Mouse (Mus musculus) limb, embryonic 15.5 days (tissue): ENCODE measurements around the gene Ikzf1. TPM values are rescaled to one million over a fixed set of nuclear protein-coding genes. Genes with fewer than 3 reads are reported as not detected.
A peak's percentile ranks its signal among the peaks of the same experiment; 100 is the strongest.

ENCODE experiments used
- ATAC-seq: fragments of 200-750 bp; cut with Nextera tagmentation; 2 replicates; pipeline ENCODE4 v1.8.0; 2017; ENCODE audit warnings: low read depth, moderate TSS enrichment; ENCODE audit not compliant: insufficient number of reproducible peaks, low FRiP score, low TSS enrichment
- H3K27ac ChIP-seq: fragments of 300-500 bp; sonication (generic); 2 replicates; pipeline ENCODE4 v1.5.1; 2015; ENCODE audit warnings: moderate library complexity, mild to moderate bottlenecking, inconsistent platforms
- H3K27me3 ChIP-seq: fragments of 300-500 bp; sonication (generic); 2 replicates; pipeline ENCODE4 v1.6.1; 2015; ENCODE audit warnings: inconsistent platforms
- H3K36me3 ChIP-seq: fragments of 300-500 bp; sonication (generic); 2 replicates; pipeline ENCODE4 v1.6.1; 2015; ENCODE audit warnings: inconsistent platforms
- H3K4me1 ChIP-seq: fragments of 300-500 bp; sonication (generic); 2 replicates; pipeline ENCODE4 v1.6.1; 2015; ENCODE audit warnings: inconsistent platforms
- H3K4me2 ChIP-seq: fragments of 300-500 bp; sonication (generic); 2 replicates; pipeline ENCODE4 v1.6.1; 2015; ENCODE audit warnings: mild to moderate bottlenecking, inconsistent platforms
- H3K4me3 ChIP-seq: fragments of 300-500 bp; sonication (generic); 2 replicates; pipeline ENCODE4 v1.5.1; 2015; ENCODE audit warnings: mild to moderate bottlenecking, inconsistent platforms
- H3K9ac ChIP-seq: fragments of 300-500 bp; sonication (generic); 2 replicates; pipeline ENCODE4 v1.6.1; 2015; ENCODE audit warnings: inconsistent platforms
- H3K9me3 ChIP-seq: fragments of 300-500 bp; sonication (generic); 2 replicates; pipeline ENCODE4 v1.6.1; 2016; ENCODE audit warnings: inconsistent platforms
- WGBS: fragments of 180-500 bp; shearing (Covaris S2); methylation state at CpG from one replicate; pipeline ENCODE4 v1.1.7; 2015; 5-methylcytosine and 5-hydroxymethylcytosine counted together
- polyA plus RNA-seq: library from polyadenylated mRNA; unstranded; fragments of >200 nt; fragmentation: Nextera tagmentation; extraction: Ambion mirVana; gene quantifications from 2 replicates; pipeline ENCODE4 v1.2.1, GENCODE M21; 2015

Gene Ikzf1
- polyA plus RNA-seq, 1 experiment from 2014 or later = 2.5 TPM

- Histone ChIP-seq H3K27ac (peak overlapping the region; percentile 99), H3K36me3 (peaks cover 8% of the 10 kb centered on the region; the same call in 1 of the 2 replicates), H3K9ac (peak overlapping the region; percentile 68), H3K9me3 (no peaks in the 10 kb centered on the region), H3K4me2 (peak overlapping the region; percentile 86), H3K4me3 (peak overlapping the region; percentile 76), H3K4me1 (peaks cover 11% of the 10 kb centered on the region; the same call in 1 of the 2 replicates), H3K27me3 (no peaks in the 10 kb centered on the region)
- 8% methylated on average over 25 of the region's 25 CpGs for WGBS
- peak; percentile 76 for ATAC-seq
Measured at GRCm38 (mm10) chr11:11808035-11808819, 123.4 kb downstream of the Ikzf1 start.

GRCm38 (mm10) chr11:11808820-11809403 is 124.1 kb downstream of the Ikzf1 start, which contains the start of gene Fignl1:
TSS of gene Fignl1 (minus strand) at chr11:11808962.
- Histone ChIP-seq H3K36me3 (0 out of 2 replicates have a peak, but pooled peaks cover 4% of the 10 kb centered on the region), H3K9ac (peak within 1 kb of the TSS; percentile 68), H3K27me3 (no peaks in the 10 kb centered on the region), H3K9me3 (no peaks in the 10 kb centered on the region), H3K4me1 (peaks cover 11% of the 10 kb centered on the region; the same call in 1 of the 2 replicates), H3K4me3 (peak within 1 kb of the TSS; percentile 76), H3K4me2 (peak within 1 kb of the TSS; percentile 86), H3K27ac (peak within 1 kb of the TSS; percentile 99)
- ATAC-seq = peak; percentile 95
- WGBS = under 1% methylated on average over 53 of the region's 53 CpGs

GRCm38 (mm10) chr11:11809404-11810175 is 124.8 kb downstream of the Ikzf1 start:
- Histone ChIP-seq H3K9ac (peak overlapping the region; percentile 54), H3K4me3 (peak overlapping the region; percentile 76), H3K4me1 (peaks cover 11% of the 10 kb centered on the region; the same call in 1 of the 2 replicates), H3K4me2 (peak overlapping the region; percentile 86), H3K9me3 (no peaks in the 10 kb centered on the region), H3K27ac (peak overlapping the region; percentile 99), H3K27me3 (no peaks in the 10 kb centered on the region), H3K36me3 (0 out of 2 replicates have a peak, but pooled peaks cover under 1% of the 10 kb centered on the region)
- no peak; the same call in 1 of the 2 replicates for ATAC-seq
- 5% methylated on average over 11 of the region's 11 CpGs for WGBS

- H3K27me3 ChIP-seq = no peaks in the 10 kb centered on the region
- no peak overlapping the region for H3K27ac ChIP-seq
- no peak overlapping the region for H3K4me3 ChIP-seq
- peaks cover 11% of the 10 kb centered on the region; the same call in 1 of the 2 replicates for H3K4me1 ChIP-seq
- peak overlapping the region; percentile 37 for H3K4me2 ChIP-seq
- WGBS = 25% methylated on average over 9 of the region's 9 CpGs
- no peaks in the 10 kb centered on the region for H3K36me3 ChIP-seq
- no peaks in the 10 kb centered on the region for H3K9me3 ChIP-seq
- H3K9ac ChIP-seq = no peak overlapping the region
- no peak for ATAC-seq
Measured at GRCm38 (mm10) chr11:11811906-11812480, 127.2 kb downstream of the Ikzf1 start.

- Histone ChIP-seq H3K36me3 (no peaks in the 10 kb centered on the region), H3K9ac (no peak overlapping the region), H3K27me3 (no peaks in the 10 kb centered on the region), H3K4me3 (no peak overlapping the region), H3K9me3 (no peaks in the 10 kb centered on the region), H3K4me1 (peaks cover 4% of the 10 kb centered on the region), H3K4me2 (no peak overlapping the region), H3K27ac (no peak overlapping the region)
- no peak for ATAC-seq
- WGBS = 72% methylated on average over 3 of the region's 3 CpGs
Measured at GRCm38 (mm10) chr11:11815737-11816136, 130.9 kb downstream of the Ikzf1 start.

GRCm38 (mm10) chr11:11818797-11819196 is 134.0 kb downstream of the Ikzf1 start:
- Histone ChIP-seq H3K36me3 (no peaks in the 10 kb centered on the region), H3K9me3 (no peaks in the 10 kb centered on the region), H3K27me3 (no peaks in the 10 kb centered on the region), H3K4me1 (peaks cover 31% of the 10 kb centered on the region), H3K4me3 (no peak overlapping the region), H3K4me2 (no peak overlapping the region), H3K9ac (no peak overlapping the region), H3K27ac (no peak overlapping the region)
- ATAC-seq = no peak
- 77% methylated on average over 6 of the region's 6 CpGs for WGBS

GRCm38 (mm10) chr11:11819206-11819605 is 134.4 kb downstream of the Ikzf1 start:
- no peak overlapping the region for H3K4me2 ChIP-seq
- no peak overlapping the region for H3K9ac ChIP-seq
- 90% methylated on average over 5 of the region's 5 CpGs for WGBS
- H3K36me3 ChIP-seq = no peaks in the 10 kb centered on the region
- H3K4me1 ChIP-seq = peaks cover 35% of the 10 kb centered on the region
- no peaks in the 10 kb centered on the region for H3K27me3 ChIP-seq
- no peaks in the 10 kb centered on the region for H3K9me3 ChIP-seq
- no peak for ATAC-seq
- H3K27ac ChIP-seq = no peak overlapping the region
- no peak overlapping the region for H3K4me3 ChIP-seq

GRCm38 (mm10) chr11:11820251-11820650 is 135.4 kb downstream of the Ikzf1 start:
- H3K4me2 ChIP-seq = no peak overlapping the region
- no peak overlapping the region for H3K9ac ChIP-seq
- no peaks in the 10 kb centered on the region for H3K27me3 ChIP-seq
- H3K4me1 ChIP-seq = peaks cover 46% of the 10 kb centered on the region
- ATAC-seq = peak; percentile 45; the same call in 1 of the 2 replicates
- no peak overlapping the region for H3K4me3 ChIP-seq
- peak overlapping the region; percentile 95 for H3K27ac ChIP-seq
- H3K36me3 ChIP-seq = no peaks in the 10 kb centered on the region
- H3K9me3 ChIP-seq = no peaks in the 10 kb centered on the region
- 3% methylated on average over 2 of the region's 2 CpGs for WGBS

GRCm38 (mm10) chr11:11820737-11821136 is 135.9 kb downstream of the Ikzf1 start:
- Histone ChIP-seq H3K4me2 (no peak overlapping the region), H3K9me3 (no peaks in the 10 kb centered on the region), H3K4me3 (no peak overlapping the region), H3K27me3 (no peaks in the 10 kb centered on the region), H3K4me1 (peaks cover 51% of the 10 kb centered on the region), H3K9ac (no peak overlapping the region), H3K36me3 (no peaks in the 10 kb centered on the region), H3K27ac (peak overlapping the region; percentile 95)
- ATAC-seq = no peak; the same call in 1 of the 2 replicates
- 37% methylated on average over 3 of the region's 3 CpGs for WGBS

- Histone ChIP-seq H3K9me3 (no peaks in the 10 kb centered on the region), H3K4me1 (peaks cover 55% of the 10 kb centered on the region), H3K4me2 (no peak overlapping the region), H3K9ac (no peak overlapping the region), H3K27ac (peak overlapping the region; percentile 95), H3K27me3 (no peaks in the 10 kb centered on the region), H3K4me3 (no peak overlapping the region), H3K36me3 (no peaks in the 10 kb centered on the region)
- 6% methylated on average over 15 of the region's 16 CpGs for WGBS
- ATAC-seq = peak; percentile 69
Measured at GRCm38 (mm10) chr11:11821387-11821975, 136.7 kb downstream of the Ikzf1 start.
